Mouse (Mus musculus): Measurements from ENCODE around the gene Stub1.
"Not testable (repeated sequence)": the region's sequence is repeated elsewhere in the genome, so short reads cannot be mapped to it uniquely, and the experiment has no call there.

The Stub1 gene

DNA sequence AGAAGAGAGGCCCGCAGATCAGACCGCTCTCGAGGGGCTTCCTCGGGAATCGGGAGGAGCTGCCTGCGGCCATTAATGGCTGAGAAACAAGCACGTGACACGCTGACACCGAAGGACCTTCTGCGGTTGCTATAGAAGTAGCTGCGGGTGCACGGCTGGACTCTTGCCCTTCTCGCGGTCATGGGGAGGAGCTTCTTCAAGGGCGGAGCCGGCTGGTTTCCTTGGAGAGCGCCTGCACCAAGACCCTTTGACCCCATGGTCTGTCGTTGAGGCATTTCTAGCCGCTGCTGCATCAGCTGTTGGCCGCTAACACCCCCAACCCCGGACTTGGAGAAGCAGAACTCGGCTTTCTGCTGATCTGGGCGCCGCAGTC, at the start of gene Stub1:
Stub1 (minus strand) TSS at position 114 of the 373 bp plus-strand sequence.
- peak in 1 of 2 experiments; percentile 86 for DNase-seq (ENCODE audit: low spot score in 2 of 2)

DNA sequence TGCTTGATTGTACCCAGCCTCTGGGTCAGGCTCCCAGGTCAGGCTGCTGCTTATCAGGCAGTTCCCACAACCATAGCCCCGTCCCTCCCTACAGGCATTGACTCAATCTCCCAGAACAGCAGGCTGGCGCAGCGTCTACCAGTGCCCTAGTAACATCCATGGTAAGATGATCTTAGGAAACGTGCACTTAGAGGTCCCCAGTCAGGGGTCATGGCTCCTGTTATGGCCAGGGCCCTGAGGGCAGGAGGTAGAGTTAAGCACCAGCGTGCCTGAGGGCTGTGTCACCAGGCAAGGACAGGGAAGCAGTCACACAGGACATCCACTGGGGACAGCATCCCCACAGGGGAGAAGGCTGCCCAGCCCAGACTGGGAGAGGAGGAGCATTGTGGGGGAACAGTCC, 49.1 kb upstream of the Stub1 start:
- DNase-seq (ENCODE audit: low spot score in 2 of 2), result no peak

DNA sequence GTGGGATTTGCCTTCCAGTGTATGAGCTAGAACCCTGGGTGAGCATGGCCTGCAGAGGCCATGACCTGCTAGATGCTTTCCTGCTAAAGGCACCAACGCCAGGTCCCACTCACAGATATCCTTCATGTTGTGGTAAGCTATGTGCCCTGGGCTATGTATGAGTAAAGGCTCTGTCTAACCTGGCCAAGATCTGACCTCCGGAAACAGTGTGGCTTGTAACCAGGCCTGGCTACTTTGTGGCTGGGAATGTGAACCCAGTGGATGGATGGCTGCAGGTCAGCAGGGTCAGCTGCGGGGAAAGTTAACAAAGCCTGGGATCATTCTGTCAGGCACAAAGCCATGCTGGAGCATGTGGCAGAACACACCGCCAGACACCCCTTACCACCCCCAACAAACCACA, 48.5 kb upstream of the Stub1 start:
- no peak for DNase-seq (ENCODE audit: low spot score in 2 of 2)

DNA sequence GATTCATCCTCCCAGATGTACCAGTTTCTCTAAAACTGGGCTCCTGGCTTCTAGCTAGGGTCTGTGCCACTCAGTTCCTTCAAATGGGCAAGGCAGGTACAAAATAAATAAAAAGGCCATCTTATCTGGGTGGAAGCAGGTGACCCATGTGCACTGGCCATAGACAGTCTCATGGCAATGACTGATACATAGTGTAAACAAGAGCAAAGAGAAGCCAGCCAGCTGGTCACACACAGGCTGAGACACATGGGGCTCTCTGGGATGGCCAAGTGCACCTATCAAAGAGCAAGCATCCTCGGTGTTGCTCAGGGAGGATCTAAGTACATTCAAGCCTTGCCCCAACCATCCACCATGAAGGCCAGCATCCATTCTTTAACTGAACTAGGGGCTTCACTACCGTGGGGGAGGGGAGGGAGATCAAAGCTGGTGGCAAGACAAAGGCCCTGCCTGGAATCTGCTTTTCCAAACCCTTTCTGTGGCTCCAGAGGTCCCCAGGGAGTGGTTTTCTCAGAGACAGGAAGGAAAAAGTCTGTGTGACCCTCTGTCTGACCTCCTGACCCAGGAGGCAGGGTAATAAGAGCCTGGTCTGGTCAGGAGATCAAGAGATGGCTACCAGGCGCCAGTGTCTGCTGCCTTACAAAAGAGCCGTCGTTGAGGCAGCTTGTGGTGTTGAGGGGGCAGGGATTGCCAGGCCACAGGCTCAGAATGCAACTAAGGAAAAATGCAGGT, 47.9 kb upstream of the Stub1 start:
- DNase-seq (ENCODE audit: low spot score in 2 of 2), result no peak

DNA sequence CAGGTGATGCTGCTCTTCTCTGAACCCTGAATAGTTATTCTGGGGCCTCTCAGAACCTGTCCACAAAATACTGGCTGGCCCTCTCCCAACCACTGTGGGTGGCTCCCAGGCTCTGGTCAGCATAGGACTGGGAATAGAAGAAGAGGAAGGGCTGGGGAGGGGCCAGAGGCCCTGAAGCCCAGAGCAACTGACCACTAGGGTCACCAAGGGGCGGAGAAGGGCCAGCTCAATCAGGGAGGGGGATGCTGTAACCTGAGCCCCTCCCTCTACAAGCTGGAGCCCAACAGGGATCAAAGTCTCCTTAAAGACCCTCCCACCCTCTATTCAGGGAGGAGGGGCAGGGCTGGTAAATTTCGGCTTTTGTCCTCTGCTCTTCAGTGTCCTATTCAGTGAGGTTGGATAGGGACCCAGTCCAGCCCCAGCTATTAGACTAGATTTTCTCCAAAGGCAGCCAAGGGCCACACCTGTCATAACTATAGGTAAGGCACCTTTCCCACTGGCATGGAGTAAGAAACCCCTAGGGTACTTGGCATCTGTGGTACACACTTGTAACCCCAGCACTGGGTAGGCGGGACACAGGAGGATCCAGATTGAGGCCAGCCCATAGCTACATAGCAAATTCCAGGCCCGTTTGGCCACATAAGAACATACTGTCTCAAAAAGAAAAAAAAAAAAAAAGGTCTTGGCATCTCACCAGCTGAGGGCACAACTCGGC, 47.1 kb upstream of the Stub1 start, which contains the start of gene Wfikkn1:
Wfikkn1 (minus strand) TSS at position 663 of the 715 bp plus-strand sequence.
- no peak for DNase-seq (ENCODE audit: low spot score in 2 of 2)

DNA sequence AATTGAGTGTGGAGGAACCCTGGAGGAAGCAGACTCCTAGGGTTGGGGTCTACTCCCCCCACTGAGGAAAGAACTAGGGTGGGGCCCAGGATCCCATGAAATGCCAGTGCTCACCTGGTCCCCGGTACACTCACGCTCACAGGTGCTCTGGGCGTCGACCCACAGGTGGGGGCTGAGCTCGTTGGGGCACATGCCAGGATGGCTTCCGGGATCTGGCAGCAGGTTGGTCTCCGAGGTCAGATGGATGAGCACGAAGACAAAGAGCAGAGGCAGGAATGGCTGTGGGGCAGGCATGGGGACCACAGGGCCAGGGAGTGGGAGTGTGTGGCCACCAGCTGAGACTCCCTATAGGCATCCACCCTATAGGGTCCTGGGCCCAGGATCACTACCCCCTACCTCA, 46.5 kb upstream of the Stub1 start:
- DNase-seq (ENCODE audit: low spot score in 2 of 2), result no peak

DNA sequence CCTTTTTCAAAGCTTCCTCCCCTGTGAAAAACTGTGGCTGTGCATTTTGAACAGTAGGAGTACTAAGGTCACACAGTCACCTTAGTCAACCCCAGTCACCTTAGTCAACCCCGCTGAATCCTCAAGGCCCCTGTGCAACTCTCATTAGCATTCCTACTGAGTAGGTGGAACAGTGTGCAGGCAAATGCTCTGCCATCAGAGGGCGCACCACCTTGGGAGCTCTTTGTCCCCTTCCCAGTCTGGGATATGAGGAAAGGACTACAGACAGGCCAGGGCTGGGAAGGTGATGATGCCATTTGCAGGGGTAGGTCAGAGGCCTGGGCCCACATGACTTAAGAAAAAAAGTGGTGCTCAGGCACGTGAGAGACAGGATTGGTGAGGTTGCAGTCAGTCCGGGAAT, 46.1 kb upstream of the Stub1 start:
- DNase-seq (ENCODE audit: low spot score in 2 of 2), result no peak

DNA sequence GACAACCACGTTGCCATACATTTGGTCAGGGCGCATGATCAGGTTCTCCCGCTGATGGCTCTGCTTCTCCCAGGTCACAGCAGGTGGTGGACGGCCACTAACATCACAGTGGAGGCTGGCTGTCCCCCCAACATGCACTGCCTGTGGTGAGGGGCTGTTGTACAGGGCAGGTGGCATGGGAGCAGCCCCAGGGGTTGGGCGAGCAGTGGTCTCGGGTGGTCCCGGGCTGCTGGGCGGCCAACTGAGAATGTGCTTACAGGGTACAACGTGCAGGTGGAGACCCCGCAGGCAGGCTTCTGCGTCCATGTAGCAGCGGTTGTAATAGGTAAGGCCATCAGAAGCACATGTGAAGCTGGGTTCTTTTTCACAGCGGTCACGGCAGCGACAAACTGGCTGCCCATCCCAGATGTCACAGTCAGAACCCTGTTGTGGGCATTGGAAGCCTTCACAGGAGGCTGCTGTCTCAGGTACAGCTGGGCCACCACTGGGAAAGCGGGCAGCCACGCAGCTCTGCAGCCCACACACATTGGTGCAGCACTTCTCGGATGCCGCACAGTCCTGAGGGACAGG, 45.5 kb upstream of the Stub1 start:
- no peak for DNase-seq (ENCODE audit: low spot score in 2 of 2)

DNA sequence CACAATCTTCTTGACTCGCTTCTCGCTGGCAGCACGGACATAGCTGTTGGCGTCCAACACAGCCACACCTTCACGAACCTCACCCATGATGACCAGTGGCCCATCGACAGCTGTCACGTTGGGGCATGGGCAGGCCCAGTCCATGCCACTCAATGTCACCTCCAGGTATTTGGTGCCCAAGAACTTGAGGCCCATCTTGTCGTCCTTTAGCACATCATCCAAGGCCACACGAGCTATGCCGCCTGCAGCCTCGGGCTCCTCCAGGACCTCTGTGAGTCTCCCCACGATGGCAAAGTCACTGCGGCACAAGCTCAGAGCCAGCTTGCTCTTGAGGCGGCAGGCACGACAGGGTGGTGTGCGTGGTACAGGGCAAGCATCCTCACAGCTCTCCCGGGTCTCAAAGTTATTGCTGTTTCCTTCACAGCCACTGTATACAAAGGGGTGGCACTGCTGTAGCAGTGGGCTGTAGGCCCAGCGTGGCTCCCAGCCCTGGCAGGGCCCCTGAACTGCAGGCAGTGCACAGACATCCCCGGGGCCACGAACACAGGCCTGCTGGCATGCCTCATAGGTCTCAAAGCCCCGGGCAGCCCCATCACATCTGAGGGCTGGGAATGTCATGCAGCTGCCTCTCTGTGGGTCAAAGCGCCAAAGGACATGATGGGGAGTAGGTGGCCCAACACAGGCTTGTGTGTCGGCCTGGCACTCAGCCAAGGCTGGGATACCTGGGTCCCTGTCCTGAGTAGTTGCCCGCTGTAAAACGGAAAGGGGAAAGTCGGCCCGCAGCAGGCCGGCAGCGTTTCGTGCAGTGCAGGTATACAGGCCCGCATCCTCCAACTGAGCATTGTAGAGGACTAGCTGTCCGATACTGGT, 44.8 kb upstream of the Stub1 start:
- DNase-seq (ENCODE audit: low spot score in 2 of 2), result no peak

DNA sequence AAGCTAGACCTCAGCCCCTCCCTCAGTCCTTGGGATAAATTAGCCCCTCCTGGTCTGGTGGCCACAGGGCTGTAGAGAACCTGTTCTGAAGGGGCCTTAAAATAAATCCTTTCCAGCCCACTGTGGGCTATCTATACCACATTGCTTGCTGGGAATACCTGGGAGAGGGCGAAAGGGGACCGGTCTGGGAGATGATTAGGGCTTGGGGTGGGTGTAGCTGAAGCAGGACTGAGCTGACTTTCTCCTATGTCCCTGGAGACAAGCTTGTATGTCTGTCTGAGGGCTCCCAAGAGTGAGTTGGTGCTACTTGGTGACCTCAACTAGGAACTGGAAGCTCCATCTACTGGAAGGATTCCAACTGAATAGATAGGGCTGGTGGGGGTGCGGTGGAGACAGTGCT, 43.8 kb upstream of the Stub1 start:
- no peak for DNase-seq (ENCODE audit: low spot score in 2 of 2)

DNA sequence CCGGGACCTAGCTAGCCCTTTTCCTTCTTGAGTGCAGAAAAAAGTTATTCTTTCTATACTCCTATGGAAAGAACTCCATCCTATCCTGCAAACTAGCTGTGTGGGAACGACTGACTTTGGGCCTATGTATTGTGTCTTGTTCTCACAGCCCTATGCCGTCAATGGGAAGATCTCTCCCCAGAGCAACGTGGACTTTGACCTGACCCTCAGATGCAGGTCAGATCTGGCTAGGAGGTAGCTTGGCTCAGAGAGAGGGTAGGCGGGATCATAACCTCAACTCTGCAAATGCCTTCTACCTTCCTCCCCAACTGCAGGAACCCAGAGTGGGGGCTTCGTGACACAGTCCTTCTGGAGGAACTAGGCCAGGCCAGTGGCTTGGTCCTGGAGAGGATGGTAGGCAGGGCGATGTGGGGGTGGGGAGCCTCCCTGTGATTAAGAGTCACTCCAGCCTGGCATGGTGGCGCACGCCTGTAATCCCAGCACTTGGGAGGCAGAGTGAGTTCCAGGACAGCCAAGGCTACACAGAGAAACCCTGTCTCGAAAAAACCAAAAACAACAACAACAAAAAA, 43.2 kb upstream of the Stub1 start:
- DNase-seq (ENCODE audit: low spot score in 2 of 2), result no peak

DNA sequence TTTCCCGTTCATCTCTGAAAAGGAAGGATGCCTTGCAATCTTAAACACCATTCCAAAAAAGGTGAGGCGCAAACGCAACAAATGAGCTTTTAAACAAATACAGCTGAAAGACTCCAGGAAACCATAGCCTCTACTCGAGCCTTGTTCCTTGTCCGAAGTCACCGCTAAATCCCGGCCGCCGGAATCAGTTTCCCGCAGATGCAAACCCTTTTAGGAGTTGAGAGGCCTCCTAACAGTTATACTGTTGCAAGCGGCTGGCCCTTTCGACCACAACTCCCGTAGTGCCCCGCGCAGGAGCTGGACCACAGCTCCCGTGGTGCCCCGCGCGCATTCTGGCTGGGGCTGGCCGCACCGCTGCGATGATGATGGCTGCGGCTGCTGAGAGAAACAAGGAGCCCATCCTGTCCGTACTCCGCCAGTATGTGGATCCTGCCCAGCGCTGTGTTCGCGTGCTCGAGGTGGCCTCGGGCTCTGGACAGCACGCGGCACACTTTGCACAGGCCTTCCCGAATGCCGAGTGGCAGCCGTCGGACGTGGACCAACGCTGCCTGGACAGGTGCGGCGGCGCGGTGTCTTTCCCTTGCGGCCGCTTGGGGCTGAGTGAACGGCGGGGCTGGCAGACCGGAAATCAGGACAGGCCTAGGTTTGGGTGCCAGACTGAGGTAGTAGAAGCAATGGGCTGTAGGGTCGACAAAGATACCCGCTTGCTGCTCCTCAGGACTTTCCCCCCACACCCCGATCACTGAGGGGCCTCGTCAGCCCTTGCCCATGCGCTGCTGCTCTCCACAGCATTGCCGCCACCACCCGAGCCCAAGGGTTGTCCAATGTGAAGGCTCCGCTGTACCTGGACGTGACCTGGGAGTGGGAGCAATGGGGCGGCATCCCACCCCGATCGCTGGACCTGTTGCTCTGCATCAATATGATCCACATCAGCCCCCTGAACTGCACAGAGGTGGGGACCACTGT, 42.2 kb upstream of the Stub1 start:
- peak; percentile 73 to 89 for DNase-seq (ENCODE audit: low spot score in 2 of 2)

DNA sequence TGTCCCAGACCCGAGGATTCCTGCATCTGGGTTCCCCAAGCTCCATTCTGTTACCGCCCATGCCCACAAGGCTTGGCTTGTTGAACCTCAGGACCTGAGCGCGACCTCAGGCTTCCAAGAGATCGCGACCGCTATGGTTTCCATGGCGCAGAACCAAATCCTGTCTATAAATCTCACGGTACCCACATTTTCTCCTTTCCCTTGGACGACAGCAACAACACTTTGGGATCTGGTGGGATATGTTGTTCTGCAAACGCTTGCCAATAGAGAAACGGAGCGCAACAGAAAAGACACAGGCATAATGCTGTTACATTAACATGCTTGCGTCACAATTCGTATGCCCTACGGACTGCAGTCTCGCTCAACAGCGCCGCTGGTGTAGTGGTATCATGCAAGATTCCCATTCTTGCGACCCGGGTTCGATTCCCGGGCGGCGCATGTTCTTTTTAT, 41.5 kb upstream of the Stub1 start, which contains the start of gene Mettl26:
Mettl26 (plus strand) TSS at position 354 of the 450 bp plus-strand sequence.
- peak; percentile 81 to 100 for DNase-seq (ENCODE audit: low spot score in 2 of 2)

DNA sequence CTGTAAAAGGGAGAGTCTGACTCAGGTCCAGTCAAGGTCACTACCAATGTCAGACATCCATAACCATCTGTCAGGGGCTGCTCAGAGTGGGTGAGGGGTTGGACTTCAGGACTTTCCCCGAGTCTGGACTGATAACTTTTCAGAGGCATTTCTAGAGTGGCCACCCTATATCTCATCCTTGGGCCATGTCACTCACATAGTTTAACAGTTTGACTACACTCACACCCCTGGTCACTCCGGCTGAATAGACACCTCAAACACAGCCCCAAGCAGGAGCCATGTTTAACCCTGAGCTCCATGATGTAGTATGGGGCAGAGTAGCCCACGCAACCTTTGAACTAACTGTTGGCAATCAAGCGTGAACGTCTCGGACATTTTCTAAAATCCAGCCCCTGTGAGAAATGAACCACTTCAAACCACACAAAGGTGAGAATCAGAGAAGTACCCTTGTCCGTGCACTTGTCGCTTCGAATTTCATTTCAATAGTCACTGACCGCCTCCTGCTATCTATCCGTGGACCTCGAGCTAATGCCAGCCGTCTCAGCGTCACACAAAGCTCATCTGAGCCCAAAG, 41.0 kb upstream of the Stub1 start:
- DNase-seq (ENCODE audit: low spot score in 2 of 2), result no peak

DNA sequence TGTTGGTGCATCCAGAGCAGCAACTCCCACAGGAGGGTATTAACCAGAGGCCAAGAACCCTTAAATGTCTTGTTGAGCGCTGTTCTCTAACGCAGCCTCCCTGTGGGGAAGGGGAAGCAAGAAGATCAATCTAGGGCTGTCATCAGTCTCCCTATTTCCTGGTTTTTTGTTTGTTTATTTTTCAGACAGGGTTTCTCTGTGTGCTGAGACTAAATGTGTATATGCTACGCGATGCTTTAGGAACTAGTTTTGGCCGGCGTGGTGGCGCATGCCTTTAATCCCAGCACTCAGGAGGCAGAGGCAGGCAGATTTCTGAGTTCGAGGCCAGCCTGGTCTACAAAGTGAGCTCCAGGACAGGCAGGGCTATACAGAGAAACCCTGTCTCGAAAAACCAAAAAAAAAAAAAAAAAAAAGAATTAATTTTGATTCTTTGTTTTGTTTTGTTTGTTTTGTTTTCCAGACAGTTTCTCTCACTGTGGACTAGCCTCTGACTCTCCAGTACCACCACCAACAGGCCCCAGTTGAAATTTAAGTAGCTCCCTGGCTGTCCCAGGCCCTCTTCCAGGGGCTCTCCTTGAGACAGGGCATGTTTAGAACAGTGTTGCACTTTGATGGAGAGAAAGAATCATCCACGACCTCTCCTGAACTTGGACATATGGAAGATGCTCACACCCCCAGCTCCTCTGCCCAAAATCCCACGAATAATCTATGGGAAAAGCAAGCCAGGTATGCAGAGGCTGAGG, 40.4 kb upstream of the Stub1 start:
- DNase-seq (ENCODE audit: low spot score in 2 of 2), result no peak

DNA sequence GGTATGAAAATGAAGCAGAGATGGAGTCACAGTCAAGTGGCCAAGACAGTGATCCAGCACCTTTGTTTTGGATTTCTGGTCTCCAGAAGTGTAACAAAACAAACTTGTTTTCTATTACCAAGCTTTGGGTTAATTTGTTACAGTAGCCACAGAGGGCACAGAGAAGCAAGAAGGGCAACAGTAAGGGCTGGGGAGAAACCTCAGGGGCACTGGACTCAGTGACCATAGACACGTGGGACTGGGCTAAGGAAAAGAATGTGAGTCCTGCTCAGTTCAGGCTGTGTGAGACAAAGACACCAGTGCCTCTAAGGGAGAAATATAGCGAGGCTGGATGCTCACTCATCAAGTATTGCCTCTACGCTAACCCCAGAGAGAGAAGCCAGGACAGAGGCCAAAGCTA, 39.5 kb upstream of the Stub1 start:
- DNase-seq (ENCODE audit: low spot score in 2 of 2), result no peak

DNA sequence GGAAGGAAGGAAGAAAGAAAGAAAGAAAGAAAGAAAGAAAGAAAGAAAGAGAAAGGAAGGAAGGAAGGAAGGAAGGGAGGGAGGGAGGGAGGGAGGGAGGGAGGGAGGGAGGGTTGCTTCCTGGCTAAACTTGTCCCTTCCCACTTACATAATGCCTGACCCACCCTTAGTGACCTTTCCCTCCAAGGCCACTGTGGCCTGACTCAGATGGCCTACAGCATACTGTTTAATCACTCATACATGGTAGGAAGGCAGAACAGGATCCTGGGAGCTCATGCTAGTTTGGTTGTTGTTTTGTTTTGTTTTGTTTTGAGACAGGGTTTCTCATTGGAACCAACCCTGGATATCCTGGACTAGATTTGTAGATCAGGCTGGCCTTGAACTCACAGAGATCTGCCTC, 38.4 kb upstream of the Stub1 start:
- not testable (repeated sequence) for DNase-seq (ENCODE audit: low spot score in 2 of 2)

DNA sequence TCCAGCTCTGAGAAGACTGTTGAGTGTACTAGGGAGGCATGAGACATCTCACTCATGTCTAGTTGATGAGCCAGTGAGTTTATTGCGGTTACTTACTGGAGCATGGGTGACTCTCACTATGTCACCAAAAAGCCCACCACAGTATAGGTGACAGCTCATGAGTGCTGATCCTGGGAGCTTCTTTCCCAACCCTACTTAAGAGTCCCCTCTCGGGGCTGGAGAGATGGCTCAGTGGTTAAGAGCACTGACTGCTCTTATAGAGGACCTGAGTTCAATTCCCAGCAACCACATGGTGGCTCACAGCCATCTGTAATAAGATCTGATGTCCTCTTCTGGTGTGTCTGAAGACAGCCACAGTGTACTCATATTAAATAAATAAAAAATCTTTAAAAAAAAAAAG, 36.8 kb upstream of the Stub1 start:
- no peak for DNase-seq (ENCODE audit: low spot score in 2 of 2)

DNA sequence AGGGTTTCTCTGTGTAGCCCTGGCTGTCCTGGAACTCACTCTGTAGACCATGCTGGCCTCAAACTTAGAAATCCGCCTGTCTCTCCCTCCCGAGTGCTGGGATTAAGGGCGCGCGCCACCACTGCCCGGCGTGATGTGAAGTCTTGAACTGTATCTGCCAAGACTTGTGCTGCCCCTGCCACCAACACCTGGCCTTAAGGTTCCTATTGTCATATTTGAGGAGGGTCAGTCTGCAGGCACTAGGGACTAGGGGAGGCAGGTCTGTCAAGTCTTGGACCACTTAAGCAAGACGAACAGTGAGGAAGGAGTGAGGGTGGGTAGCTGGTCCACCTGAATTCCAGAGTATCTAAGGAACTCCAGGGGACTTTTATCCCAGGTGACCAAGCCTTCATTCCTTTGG, 36.3 kb upstream of the Stub1 start:
- no peak for DNase-seq (ENCODE audit: low spot score in 2 of 2)

Measured in left cerebral cortex, adult 9 months (tissue).